Mouse (Mus musculus): ENCODE data around the gene Igdcc4.

DNA sequence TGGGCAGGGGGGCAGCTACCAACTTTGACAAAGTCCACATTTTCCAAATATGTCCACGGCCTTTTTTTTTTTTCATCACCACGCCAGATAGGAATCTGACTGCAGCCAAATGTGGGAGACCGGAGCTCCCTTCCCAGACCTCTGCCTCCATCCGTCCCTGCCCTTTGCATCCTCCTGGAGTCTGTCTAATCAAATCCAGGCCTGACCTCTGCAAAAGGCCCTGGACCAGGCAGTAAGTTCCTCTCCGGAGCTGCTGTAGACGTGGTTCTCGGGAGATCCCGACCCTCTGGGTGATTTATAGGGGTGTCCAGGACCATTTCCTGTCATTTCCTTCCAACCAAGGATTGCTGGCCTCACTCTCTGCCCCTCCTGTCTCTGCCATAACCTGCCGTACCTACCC lies 71.4 kb downstream of the Igdcc4 start:
- no peak for TF ChIP-seq USF1 (IDR thresholded peaks at IDR 0.05; ENCODE audit: low read depth)
- no peak for TF ChIP-seq MYOG (IDR thresholded peaks at IDR 0.05; ENCODE audit: control insufficient read depth, extremely low read depth, insufficient read length)

Measured in C2C12 (cell line).